Mouse (Mus musculus): ENCODE results near the gene Rfx1.

The Rfx1 gene

DNA sequence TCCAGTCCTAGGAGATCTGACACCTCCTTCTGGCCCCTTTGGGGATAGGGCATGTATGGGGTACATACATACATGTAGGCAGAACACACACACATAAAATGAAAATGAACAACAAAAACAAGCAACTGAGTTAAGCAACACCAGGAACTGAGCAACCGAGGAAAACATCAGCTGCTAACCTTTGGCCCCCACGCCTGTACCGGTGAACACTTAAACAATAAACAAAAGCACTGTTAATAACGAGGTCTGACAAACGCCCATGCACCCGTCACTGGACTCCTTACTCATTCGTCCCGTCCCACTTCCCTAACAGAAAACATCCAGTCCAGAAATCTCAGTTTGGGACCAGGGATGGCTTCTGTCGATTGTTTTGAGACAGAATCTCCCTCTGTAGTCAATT, 22.6 kb downstream of the Rfx1 start:
- DNase-seq (ENCODE audit: low spot score in 2 of 2) = no peak

DNA sequence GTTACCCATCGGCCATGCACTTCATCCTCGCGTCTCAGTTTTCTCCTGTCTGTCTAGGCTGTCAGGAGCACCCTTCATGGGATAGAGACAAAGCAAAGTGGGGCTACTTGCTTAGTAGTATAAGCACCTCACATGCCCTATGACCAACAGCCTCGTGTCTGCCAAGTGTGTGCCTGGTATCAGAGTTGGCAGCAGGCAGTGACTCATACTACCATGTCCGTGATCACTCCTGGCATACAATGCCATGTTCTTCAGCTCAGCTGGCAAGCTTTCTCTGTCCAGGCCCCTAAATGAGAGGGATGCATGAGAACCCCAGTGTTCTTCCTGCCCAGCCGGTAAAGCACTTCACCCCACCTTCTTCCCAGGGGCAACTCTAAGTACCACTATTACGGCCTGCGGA, 24.0 kb downstream of the Rfx1 start:
- no peak for DNase-seq (ENCODE audit: low spot score in 2 of 2)

DNA sequence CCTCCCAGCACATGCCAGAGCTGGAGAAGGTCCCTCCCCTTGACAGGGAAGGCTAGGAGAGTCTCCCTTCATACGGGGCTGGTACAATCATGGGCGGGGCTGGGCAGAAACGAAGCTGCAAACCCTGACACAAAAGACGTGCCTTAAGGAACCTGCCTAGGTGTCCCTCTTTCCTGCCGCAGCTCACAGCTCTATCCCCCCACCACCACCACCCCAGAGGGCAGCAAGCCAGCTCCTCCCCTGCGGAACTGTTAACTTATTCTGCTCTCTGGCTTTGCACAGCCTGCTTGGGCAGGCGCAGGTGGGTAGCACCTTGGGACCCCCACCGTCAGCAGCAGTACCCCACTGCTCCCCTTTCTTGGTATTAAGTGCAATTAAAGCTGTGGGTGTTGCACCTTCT, 29.4 kb downstream of the Rfx1 start:
- no peak for DNase-seq (ENCODE audit: low spot score in 2 of 2)

DNA sequence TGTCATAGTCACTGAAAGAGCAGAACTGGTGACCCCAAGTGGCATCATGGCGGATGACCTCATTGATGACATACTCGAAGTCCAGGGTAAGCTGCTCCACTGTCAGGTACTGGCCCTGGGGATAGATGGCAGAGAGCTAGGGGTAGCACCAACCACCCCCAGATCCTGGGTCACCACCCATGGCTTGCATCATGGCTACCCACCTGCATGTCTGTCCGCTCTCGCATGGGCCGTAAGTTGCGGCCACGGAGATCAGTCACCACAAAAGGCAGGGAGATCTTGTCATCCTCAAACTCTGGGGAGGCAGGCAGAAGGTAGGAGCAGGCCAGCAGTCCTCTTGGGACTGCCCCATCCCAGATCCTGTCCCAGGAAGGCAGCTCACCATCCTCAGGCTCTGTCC, 31.7 kb downstream of the Rfx1 start:
- no peak for DNase-seq (ENCODE audit: low spot score in 2 of 2)

DNA sequence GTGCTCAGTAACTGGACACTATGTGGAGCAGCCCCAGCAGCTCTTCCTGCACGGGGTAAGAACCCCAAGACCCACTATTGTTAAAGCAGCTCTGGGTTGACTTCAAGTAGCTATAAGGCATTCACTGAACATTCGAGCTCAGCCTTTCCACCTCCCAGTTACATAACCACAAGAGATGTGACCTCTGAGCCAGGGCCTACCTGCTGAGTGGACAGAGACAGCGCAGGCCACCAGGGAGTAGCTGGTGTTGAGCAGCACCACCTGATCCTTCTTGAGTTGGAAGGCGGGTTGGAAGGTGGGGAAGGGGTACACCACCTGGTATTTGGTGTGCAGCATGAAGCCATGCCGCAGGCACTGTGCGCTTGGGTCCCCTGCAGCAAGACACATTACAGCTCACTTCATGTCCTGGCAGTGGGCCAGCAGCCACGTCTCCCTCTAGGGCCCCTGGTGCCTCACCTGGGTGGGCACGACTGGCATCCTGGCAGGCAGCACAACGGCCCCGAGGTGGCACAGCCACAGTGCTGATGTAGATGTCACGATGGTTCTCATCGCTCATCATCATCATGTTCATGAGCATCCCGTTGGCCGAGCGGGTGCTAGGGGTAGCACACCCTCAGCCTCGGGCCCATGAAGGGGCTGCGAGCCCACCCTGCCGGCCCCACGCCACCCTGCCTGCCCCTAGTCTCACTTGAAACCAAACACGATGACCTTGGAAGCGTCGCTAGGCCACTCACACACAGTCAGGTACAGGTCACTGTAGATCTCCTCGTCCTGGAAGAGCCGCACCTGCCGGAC, 35.0 kb downstream of the Rfx1 start:
- DNase-seq (ENCODE audit: low spot score in 2 of 2) = no peak

DNA sequence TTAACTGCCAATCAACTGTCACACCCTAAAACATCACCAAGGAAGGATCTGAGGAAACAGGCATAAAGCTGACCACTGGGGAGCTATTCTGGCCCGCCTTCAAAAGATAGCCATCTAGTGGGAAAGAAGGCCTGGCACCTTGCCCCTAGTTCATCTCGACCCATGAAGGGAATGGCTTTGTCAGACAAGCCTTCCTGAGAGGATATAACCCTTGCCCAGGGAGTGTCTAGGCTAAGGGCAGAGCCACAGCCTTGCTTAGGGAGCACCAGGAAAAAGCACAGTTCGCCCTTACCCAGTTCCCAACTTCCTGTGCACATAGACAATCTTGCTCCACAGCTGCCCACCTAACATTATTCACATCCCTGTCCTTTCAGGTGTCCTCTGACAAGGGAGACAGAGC, 37.0 kb downstream of the Rfx1 start:
- DNase-seq (ENCODE audit: low spot score in 2 of 2) = no peak

- DNase-seq (ENCODE audit: low spot score in 2 of 2) = peak; percentile 75 to 78
Observed at GRCm38 (mm10) chr8:84104221-84104620, 37.6 kb downstream of the Rfx1 start.

DNA sequence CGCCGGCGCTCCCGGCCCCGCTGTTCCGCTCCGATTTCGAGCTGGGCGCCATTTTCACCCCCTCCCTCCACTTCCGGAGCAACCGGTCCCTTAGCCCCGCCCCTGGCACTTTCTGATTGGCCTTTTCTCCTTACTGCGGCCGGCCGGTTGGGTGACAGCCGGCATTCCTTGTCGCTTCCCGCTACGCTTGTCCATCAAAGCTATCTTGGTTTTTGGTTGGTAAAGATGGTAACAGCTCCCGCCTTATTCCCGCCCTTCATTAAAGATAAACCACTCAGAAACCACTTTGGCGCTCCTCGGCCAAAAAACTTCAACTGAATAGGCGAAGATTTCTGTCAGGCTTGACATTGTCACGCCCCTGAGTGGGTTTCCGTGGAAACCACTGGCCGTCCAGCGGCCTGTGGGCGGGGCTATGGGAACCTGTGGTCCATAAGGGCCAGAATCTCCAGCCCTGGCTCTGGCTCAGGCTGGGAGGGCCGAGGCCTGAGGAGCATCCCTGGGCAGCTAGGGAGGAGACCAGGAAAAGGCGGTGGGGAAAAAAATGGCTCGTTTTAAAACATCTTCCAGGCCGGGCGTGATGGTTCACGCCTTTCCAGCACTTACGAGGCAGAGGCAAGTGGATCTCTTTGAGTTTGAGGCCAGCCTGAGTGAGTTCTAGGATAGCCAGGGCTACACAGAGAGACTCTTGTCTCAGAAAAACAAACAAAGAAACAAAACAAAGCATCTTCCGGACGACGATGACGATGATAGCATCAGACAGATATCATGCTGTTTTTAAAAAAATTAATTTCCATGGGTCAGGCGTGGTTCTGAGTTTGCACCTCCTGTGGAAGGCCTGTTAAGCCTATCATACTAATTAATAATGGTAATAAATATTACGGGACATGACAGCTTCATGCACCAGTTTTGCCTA, 38.3 kb downstream of the Rfx1 start, which contains the start of gene Dcaf15:
TSS of gene Dcaf15 (minus strand) at position 72 of the 913 bp plus-strand sequence.
- DNase-seq (ENCODE audit: low spot score in 2 of 2) = peak; percentile 98 to 99

DNA sequence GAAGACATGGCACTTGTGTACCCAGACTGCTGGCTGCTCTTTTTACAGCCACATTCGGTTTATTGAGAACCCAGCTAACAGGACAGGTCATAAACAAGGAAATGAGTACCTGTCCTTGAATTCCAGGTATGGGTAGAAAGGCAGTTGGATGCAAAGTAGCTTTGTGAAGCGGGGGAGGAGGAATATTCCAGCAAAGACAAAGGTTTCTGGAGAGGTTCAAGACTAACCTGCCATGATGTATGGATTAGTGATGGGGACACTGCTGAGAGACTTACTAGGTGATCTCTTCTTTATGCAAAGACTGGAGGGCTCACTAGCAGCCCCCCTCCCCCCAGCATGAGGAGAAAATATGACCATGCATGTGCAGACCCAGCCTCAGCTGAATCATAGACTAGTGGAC, 39.0 kb downstream of the Rfx1 start:
- DNase-seq (ENCODE audit: low spot score in 2 of 2) = no peak

- DNase-seq (ENCODE audit: low spot score in 2 of 2) = no peak
Observed at GRCm38 (mm10) chr8:84106216-84107040, 39.8 kb downstream of the Rfx1 start.

DNA sequence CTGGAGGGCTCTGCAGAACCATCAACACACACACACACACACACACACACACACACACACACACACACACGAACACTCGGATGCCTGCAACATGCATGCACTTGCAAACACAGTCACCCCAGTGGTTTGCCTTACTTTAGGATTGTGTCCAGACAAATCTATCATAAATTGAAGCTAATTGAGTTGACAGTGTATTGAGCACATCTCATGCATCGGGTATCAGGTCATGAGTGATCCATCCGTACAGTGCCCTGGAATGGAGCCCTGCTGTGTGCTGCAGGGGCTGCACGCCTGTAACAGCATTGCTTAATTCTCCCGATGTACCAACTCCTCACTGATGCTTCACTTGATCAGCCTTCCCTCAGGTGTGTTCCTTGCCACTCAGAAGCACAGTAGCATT, 49.0 kb downstream of the Rfx1 start:
- DNase-seq (ENCODE audit: low spot score in 2 of 2) = no peak

DNA sequence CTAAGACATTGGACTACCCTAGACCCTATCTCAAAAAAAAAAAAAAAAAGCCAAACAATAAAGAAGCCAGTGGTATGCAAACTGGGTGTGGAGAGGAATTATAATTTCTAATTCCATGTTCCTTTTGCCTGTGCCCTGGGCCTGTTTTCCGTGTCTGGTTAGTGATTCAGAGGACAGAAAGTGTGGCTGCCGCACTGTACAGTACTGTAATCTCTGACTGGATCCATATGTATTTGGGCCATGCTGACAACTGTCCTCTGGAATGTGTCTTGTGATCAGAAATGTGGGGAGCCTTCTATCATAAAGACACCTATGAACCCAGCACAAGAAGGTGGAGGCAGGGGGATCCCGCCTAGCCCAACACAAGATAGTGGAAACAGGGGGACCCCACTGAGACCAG, 55.5 kb downstream of the Rfx1 start:
- no peak for DNase-seq (ENCODE audit: low spot score in 2 of 2)

- no peak for DNase-seq (ENCODE audit: low spot score in 2 of 2)
Observed at GRCm38 (mm10) chr8:84125656-84126055, 59.0 kb downstream of the Rfx1 start, which contains the start of gene Podnl1. TSS of gene Podnl1 (plus strand) at chr8:84125989.

- no peak for DNase-seq (ENCODE audit: low spot score in 2 of 2)
Observed at GRCm38 (mm10) chr8:84126742-84127141, 60.1 kb downstream of the Rfx1 start.

- peak; percentile 33 to 40 for DNase-seq (ENCODE audit: low spot score in 2 of 2)
Observed at GRCm38 (mm10) chr8:84127202-84127901, 60.7 kb downstream of the Rfx1 start.

DNA sequence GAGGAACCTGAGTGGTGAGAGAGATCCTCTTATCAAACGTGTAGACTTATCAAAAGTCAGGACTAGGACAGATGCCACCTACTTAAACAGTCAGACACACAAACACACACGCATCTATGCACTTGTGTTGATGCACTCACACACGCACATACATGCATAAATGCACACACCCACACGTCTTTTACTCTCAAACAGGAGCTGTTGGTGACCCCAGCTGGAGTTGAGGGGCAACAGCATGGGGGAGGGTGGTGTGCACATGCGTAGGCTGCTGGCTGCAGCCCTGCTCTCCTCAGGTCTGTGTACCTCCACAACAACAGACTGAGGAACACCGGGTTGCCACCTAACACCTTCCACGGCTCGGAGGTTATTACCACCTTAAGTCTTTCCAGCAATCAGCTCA, 61.6 kb downstream of the Rfx1 start:
- DNase-seq (ENCODE audit: low spot score in 2 of 2) = no peak

DNA sequence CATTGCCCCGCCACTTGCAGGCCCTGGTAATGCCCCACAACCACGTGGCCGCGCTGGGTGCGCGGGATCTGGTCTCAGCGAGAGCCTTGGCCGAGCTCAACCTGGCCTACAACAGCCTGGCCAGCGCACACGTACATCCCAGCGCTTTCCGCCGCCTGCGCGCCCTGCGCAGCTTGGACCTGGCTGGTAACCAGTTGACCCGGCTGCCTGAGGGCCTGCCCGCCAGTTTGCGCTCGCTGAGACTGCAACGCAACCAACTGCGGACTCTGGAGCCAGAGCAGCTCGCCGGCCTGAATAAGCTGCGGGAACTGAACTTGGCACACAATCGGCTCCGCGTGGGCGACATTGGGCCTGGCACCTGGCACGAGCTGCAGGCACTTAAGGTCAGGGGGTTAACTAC, 64.2 kb downstream of the Rfx1 start:
- no peak for DNase-seq (ENCODE audit: low spot score in 2 of 2)

- DNase-seq (ENCODE audit: low spot score in 2 of 2) = peak; percentile 23 to 25
Observed at GRCm38 (mm10) chr8:84132225-84132624, 65.6 kb downstream of the Rfx1 start.

GRCm38 (mm10) chr8:84137848-84138247, 71.2 kb downstream of the Rfx1 start:
- DNase-seq (ENCODE audit: low spot score in 2 of 2) = no peak

GRCm38 (mm10) chr8:84140838-84141237, 74.2 kb downstream of the Rfx1 start:
- no peak for DNase-seq (ENCODE audit: low spot score in 2 of 2)

- no peak for DNase-seq (ENCODE audit: low spot score in 2 of 2)
Observed at GRCm38 (mm10) chr8:84144636-84145245, 78.1 kb downstream of the Rfx1 start.
